Mouse (Mus musculus): ENCODE measurements at regions not wholly inside any gene's neighbourhood (a gene's known extent, or its start where the extent isn't known, plus 50 kb on each side); places are given as distances from the start of the nearest gene placed in this dataset.
A peak's percentile ranks its signal among the peaks of the same experiment; 100 is the strongest.

DNA sequence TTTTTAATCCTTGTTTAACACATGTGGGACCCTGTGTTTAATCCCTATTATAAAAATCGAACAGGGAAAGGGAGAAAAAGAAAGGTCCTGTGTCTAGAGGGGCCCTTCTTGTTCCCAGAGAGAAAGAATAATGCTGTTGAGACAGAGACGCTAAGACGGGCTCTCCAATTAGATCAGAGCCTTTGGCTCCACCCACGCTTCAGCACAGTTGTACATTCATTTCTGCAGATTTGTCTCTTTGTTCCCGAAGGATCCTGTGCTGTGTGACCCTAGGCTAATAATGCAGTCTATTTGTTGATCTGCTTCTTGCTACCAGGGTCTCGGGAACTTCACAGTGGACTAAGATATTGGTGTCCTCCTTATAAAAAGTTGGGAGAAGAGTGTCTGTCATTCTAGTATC lies 92.0 kb downstream of the Cdc5l start:
- no peaks in the 10 kb centered on the region for H3K36me3 ChIP-seq (ENCODE audit: control insufficient read depth, insufficient read depth, low read length)
- ATAC-seq (ENCODE audit: low read depth) = no peak
- no peak overlapping the region for H3K4me2 ChIP-seq (ENCODE audit: low read depth, low read length)
- no peaks in the 10 kb centered on the region for H3K9me3 ChIP-seq (ENCODE audit: control insufficient read depth, low read length)
- no peak overlapping the region for H3K27ac ChIP-seq (ENCODE audit: low read depth, low read length)
- no peaks in the 10 kb centered on the region for H3K4me1 ChIP-seq (ENCODE audit: control insufficient read depth, insufficient read depth, low read length)
- 62% methylated on average over 6 of the region's 6 CpGs for WGBS
- no peaks in the 10 kb centered on the region for H3K27me3 ChIP-seq (ENCODE audit: control insufficient read depth, insufficient read depth, low read length)
- H3K4me3 ChIP-seq (ENCODE audit: low read depth, low read length) = no peak overlapping the region
- H3K9ac ChIP-seq (replicated peaks; ENCODE audit: low read depth, low read length) = no peak overlapping the region

DNA sequence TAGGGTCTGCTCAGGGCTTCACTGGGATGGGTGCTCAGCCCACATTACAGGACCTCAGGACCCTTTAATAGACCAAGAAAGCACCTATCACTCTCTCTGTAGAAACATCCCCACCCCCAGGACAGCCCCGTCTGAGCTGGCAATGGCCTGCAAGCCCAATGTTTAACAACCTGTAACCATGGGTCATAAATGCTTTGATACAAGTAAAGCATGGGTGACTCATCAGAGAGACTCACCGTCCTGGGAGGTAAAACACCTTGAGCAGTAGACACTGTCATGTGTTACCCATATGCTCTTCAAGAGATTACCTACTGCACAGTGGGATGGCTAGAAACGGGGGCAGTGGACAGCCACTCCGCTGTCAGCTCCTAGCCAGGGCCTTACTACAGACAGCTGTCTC lies 92.7 kb downstream of the Cdc5l start:
- Histone ChIP-seq H3K9me3 (ENCODE audit: control insufficient read depth, low read length) (no peaks in the 10 kb centered on the region), H3K4me3 (ENCODE audit: low read depth, low read length) (no peak overlapping the region), H3K36me3 (ENCODE audit: control insufficient read depth, insufficient read depth, low read length) (no peaks in the 10 kb centered on the region), H3K27ac (ENCODE audit: low read depth, low read length) (no peak overlapping the region), H3K9ac (replicated peaks; ENCODE audit: low read depth, low read length) (no peak overlapping the region), H3K27me3 (ENCODE audit: control insufficient read depth, insufficient read depth, low read length) (no peaks in the 10 kb centered on the region), H3K4me1 (ENCODE audit: control insufficient read depth, insufficient read depth, low read length) (no peaks in the 10 kb centered on the region), H3K4me2 (ENCODE audit: low read depth, low read length) (no peak overlapping the region)
- 70% methylated on average over 4 of the region's 4 CpGs for WGBS
- ATAC-seq (ENCODE audit: low read depth) = no peak

DNA sequence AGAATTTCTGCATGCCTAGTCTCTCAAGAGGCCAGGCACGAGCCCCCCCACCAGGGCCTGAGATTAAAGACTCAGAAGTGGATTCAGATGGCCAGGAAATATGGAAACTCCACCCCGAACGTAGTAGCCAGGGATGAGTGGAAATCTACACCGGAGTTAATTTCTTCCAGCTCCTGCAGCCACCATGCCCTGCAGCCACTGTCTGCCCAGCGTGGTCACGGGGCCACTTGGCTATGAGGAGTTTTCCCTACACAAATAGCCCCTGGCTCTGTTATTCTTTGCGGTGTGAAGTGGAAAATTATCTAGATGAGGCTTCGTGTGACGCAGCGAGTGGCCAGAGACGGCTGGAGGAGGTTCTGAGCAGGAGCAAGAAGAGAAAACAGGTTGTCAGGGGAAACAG lies 94.3 kb downstream of the Cdc5l start:
- H3K9ac ChIP-seq (replicated peaks; ENCODE audit: low read depth, low read length) = no peak overlapping the region
- no peak overlapping the region for H3K4me3 ChIP-seq (ENCODE audit: low read depth, low read length)
- no peaks in the 10 kb centered on the region for H3K36me3 ChIP-seq (ENCODE audit: control insufficient read depth, insufficient read depth, low read length)
- H3K4me2 ChIP-seq (ENCODE audit: low read depth, low read length) = no peak overlapping the region
- H3K9me3 ChIP-seq (ENCODE audit: control insufficient read depth, low read length) = no peaks in the 10 kb centered on the region
- H3K4me1 ChIP-seq (ENCODE audit: control insufficient read depth, insufficient read depth, low read length) = no peaks in the 10 kb centered on the region
- 76% methylated on average over 11 of the region's 11 CpGs for WGBS
- ATAC-seq (ENCODE audit: low read depth) = no peak
- H3K27ac ChIP-seq (ENCODE audit: low read depth, low read length) = no peak overlapping the region
- no peaks in the 10 kb centered on the region for H3K27me3 ChIP-seq (ENCODE audit: control insufficient read depth, insufficient read depth, low read length)

DNA sequence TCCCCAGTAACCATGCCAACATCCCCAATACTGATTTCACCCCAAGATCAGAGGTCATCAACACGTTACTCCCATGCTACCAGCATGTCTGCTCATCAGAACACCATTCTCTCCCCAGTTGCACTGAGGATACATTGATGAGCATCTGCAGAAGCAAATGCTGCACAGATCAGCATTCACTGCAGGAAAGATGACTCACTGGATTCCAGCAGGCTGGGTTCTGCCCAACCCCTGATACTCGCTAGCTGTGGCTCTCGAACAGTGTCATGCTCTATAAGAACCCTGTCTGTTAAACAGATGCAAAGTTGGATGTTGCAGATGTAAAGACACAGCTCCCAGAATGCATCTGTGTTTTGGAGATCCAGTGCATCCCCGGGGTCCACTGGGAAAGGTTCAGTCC lies 95.5 kb downstream of the Cdc5l start:
- H3K9ac ChIP-seq (replicated peaks; ENCODE audit: low read depth, low read length) = no peak overlapping the region
- WGBS = 84% methylated on average over 4 of the region's 4 CpGs
- no peak for ATAC-seq (ENCODE audit: low read depth)

DNA sequence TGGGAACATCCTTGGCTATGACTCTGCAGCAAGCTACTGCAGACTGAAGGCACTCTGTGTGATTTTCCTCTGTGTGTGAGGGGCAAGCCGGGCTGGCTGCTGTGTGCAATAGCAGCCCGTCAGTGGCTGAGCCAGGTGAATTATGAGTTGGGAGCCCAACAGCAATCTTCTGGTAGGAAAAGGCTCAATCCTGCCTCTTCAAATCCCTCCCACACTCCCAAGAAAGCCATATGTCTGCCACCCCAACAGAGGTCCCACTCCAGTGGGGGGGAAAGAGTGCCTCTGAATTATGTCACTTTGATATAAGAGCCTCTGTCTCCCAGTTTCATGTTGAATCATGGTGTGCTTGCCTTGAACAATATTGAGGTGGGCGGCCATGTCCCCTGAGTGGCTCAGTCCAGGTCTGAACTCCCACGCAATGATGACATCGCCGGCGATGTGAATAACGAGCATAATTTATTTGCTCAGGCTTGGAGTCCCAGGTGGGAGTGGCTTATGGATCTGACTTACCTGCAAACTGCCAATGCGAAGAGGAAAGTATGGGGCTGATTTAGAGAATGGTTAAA lies 97.9 kb downstream of the Cdc5l start:
- ATAC-seq (ENCODE audit: low read depth) = peak; percentile 66; the same call in 1 of the 2 replicates
- WGBS = 79% methylated on average over 9 of the region's 9 CpGs
- H3K9me3 ChIP-seq (ENCODE audit: control insufficient read depth, low read length) = no peaks in the 10 kb centered on the region

More for the DNA sequence above, 95.5 kb downstream of the Cdc5l start:
- no peaks in the 10 kb centered on the region for H3K4me1 ChIP-seq (ENCODE audit: control insufficient read depth, insufficient read depth, low read length)
- no peak overlapping the region for H3K4me3 ChIP-seq (ENCODE audit: low read depth, low read length)
- H3K4me2 ChIP-seq (ENCODE audit: low read depth, low read length) = no peak overlapping the region
- H3K9me3 ChIP-seq (ENCODE audit: control insufficient read depth, low read length) = no peaks in the 10 kb centered on the region
- H3K27ac ChIP-seq (ENCODE audit: low read depth, low read length) = no peak overlapping the region
- H3K27me3 ChIP-seq (ENCODE audit: control insufficient read depth, insufficient read depth, low read length) = no peaks in the 10 kb centered on the region
- H3K36me3 ChIP-seq (ENCODE audit: control insufficient read depth, insufficient read depth, low read length) = no peaks in the 10 kb centered on the region

DNA sequence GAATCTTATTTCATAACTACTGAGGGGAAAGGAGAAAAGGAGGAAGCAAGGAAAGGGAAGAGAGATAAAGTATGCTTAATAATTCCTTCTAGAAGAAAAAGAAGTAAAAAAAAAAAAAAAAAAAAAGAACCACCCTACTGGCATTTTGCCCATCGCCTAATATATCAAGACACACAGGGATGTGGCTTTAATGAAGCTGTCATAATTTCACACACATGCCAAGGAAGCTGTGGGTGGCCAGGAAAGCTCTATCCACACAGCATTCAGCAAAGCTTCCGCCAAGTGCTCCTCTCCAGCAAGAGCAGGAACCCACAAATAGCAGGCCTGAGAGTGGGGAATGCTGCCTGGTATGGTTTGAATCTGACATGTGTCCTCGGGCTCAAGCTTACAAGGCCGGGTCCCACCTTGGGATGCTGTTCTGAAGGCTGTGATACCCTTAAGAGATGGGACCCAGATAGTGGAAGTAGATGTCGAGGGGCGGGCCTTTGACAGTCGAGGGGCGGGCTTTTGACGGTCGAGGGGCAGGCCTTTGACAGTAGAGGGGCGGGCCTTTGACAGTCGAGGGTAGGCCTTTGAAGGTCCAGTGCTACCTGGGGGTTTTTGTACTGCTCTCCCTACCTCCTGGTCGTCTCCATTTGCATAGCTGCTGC lies 98.7 kb downstream of the Cdc5l start:
- Histone ChIP-seq H3K27me3 (ENCODE audit: control insufficient read depth, insufficient read depth, low read length) (no peaks in the 10 kb centered on the region), H3K36me3 (ENCODE audit: control insufficient read depth, insufficient read depth, low read length) (no peaks in the 10 kb centered on the region), H3K27ac (ENCODE audit: low read depth, low read length) (0 out of 2 replicates have a peak overlapping the region, but pooled peaks have one; percentile 10), H3K4me2 (ENCODE audit: low read depth, low read length) (no peak overlapping the region), H3K4me3 (ENCODE audit: low read depth, low read length) (no peak overlapping the region), H3K9me3 (ENCODE audit: control insufficient read depth, low read length) (no peaks in the 10 kb centered on the region), H3K9ac (replicated peaks; ENCODE audit: low read depth, low read length) (no peak overlapping the region), H3K4me1 (ENCODE audit: control insufficient read depth, insufficient read depth, low read length) (no peaks in the 10 kb centered on the region)
- ATAC-seq (ENCODE audit: low read depth) = no peak
- 63% methylated on average over 13 of the region's 13 CpGs for WGBS

More for the DNA sequence above, 97.9 kb downstream of the Cdc5l start:
- H3K4me3 ChIP-seq (ENCODE audit: low read depth, low read length) = no peak overlapping the region
- H3K27me3 ChIP-seq (ENCODE audit: control insufficient read depth, insufficient read depth, low read length) = no peaks in the 10 kb centered on the region
- no peaks in the 10 kb centered on the region for H3K36me3 ChIP-seq (ENCODE audit: control insufficient read depth, insufficient read depth, low read length)
- no peak overlapping the region for H3K4me2 ChIP-seq (ENCODE audit: low read depth, low read length)
- no peaks in the 10 kb centered on the region for H3K4me1 ChIP-seq (ENCODE audit: control insufficient read depth, insufficient read depth, low read length)
- H3K27ac ChIP-seq (ENCODE audit: low read depth, low read length) = 0 out of 2 replicates have a peak overlapping the region, but pooled peaks have one; percentile 10
- no peak overlapping the region for H3K9ac ChIP-seq (replicated peaks; ENCODE audit: low read depth, low read length)

DNA sequence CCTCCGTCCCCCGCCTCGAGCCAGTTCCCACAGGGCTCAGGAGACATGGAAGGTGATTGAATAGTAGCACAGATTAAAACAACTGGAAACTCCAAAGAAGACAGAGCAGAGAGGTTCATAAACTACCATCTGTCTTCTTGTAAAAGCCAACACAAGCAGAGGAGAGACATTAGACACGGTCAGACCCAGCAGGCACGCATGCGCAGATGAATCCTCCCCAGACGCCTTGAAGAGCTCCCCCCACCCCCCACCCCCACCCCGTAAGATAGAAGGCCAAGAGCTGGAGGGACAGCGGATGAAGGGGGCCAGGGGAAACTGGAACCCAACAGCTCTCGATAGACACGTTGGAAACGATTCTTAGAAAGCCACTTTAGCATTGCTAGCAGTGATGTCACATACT lies 101.2 kb downstream of the Cdc5l start:
- WGBS = 54% methylated on average over 12 of the region's 12 CpGs
- H3K4me2 ChIP-seq (ENCODE audit: low read depth, low read length) = no peak overlapping the region

DNA sequence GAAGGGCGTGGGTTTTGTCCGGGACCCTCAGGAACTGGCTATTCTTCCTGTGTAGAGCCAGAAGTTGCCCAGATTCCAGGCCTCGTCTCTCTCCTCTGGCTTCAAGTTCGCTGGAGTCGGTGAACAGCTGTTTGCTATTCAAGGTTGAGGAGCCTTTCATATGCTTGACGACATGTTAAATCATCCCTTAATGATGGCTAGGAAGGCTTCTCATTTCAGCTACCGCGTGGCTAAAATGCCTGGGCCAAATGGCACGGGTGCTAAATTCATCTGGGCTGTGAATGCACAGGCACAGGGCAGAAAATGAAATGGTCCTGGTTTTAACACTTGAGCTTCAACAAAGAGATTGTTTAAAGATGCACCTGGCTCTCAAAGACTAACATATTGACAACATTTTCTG lies 104.3 kb downstream of the Cdc5l start:
- ATAC-seq (ENCODE audit: low read depth) = no peak
- H3K4me2 ChIP-seq (ENCODE audit: low read depth, low read length) = no peak overlapping the region
- no peaks in the 10 kb centered on the region for H3K36me3 ChIP-seq (ENCODE audit: control insufficient read depth, insufficient read depth, low read length)
- H3K27me3 ChIP-seq (ENCODE audit: control insufficient read depth, insufficient read depth, low read length) = no peaks in the 10 kb centered on the region
- H3K9ac ChIP-seq (replicated peaks; ENCODE audit: low read depth, low read length) = no peak overlapping the region
- no peak overlapping the region for H3K27ac ChIP-seq (ENCODE audit: low read depth, low read length)
- no peaks in the 10 kb centered on the region for H3K4me1 ChIP-seq (ENCODE audit: control insufficient read depth, insufficient read depth, low read length)
- WGBS = 36% methylated on average over 9 of the region's 9 CpGs
- H3K9me3 ChIP-seq (ENCODE audit: control insufficient read depth, low read length) = no peaks in the 10 kb centered on the region
- no peak overlapping the region for H3K4me3 ChIP-seq (ENCODE audit: low read depth, low read length)

More for the DNA sequence above, 101.2 kb downstream of the Cdc5l start:
- H3K36me3 ChIP-seq (ENCODE audit: control insufficient read depth, insufficient read depth, low read length) = no peaks in the 10 kb centered on the region
- no peaks in the 10 kb centered on the region for H3K9me3 ChIP-seq (ENCODE audit: control insufficient read depth, low read length)
- H3K4me1 ChIP-seq (ENCODE audit: control insufficient read depth, insufficient read depth, low read length) = no peaks in the 10 kb centered on the region
- H3K27ac ChIP-seq (ENCODE audit: low read depth, low read length) = no peak overlapping the region
- H3K4me3 ChIP-seq (ENCODE audit: low read depth, low read length) = no peak overlapping the region
- H3K9ac ChIP-seq (replicated peaks; ENCODE audit: low read depth, low read length) = no peak overlapping the region
- ATAC-seq (ENCODE audit: low read depth) = no peak
- no peaks in the 10 kb centered on the region for H3K27me3 ChIP-seq (ENCODE audit: control insufficient read depth, insufficient read depth, low read length)

DNA sequence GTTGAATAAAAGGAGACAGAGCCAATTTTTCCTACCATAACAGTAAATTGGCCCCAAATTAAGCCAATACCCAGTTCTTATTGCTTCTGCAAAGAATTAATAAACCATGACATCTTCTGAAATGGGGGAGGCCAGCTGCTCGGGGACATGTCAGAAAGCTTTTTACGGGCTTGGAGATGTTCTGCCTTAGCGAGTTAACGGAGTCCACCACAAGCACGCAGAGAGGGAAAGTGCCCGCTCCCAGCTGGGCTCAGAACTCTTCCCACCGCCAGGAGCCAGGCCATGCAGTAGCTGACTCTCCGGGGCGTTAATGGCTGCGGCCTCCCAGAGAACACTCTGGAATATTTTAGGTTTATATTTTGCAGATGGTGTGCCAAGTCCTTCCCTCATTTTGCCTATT lies 106.8 kb downstream of the Cdc5l start:
- Histone ChIP-seq H3K4me1 (ENCODE audit: control insufficient read depth, insufficient read depth, low read length) (no peaks in the 10 kb centered on the region), H3K27ac (ENCODE audit: low read depth, low read length) (no peak overlapping the region; the same call in 1 of the 2 replicates), H3K36me3 (ENCODE audit: control insufficient read depth, insufficient read depth, low read length) (no peaks in the 10 kb centered on the region), H3K27me3 (ENCODE audit: control insufficient read depth, insufficient read depth, low read length) (no peaks in the 10 kb centered on the region), H3K9me3 (ENCODE audit: control insufficient read depth, low read length) (no peaks in the 10 kb centered on the region), H3K4me2 (ENCODE audit: low read depth, low read length) (no peak overlapping the region), H3K9ac (replicated peaks; ENCODE audit: low read depth, low read length) (no peak overlapping the region), H3K4me3 (ENCODE audit: low read depth, low read length) (no peak overlapping the region)
- WGBS = 33% methylated on average over 10 of the region's 10 CpGs
- peak; percentile 47; the same call in 1 of the 2 replicates for ATAC-seq (ENCODE audit: low read depth)
